Mouse (Mus musculus): ENCODE data around the gene Tmem56.

DNA sequence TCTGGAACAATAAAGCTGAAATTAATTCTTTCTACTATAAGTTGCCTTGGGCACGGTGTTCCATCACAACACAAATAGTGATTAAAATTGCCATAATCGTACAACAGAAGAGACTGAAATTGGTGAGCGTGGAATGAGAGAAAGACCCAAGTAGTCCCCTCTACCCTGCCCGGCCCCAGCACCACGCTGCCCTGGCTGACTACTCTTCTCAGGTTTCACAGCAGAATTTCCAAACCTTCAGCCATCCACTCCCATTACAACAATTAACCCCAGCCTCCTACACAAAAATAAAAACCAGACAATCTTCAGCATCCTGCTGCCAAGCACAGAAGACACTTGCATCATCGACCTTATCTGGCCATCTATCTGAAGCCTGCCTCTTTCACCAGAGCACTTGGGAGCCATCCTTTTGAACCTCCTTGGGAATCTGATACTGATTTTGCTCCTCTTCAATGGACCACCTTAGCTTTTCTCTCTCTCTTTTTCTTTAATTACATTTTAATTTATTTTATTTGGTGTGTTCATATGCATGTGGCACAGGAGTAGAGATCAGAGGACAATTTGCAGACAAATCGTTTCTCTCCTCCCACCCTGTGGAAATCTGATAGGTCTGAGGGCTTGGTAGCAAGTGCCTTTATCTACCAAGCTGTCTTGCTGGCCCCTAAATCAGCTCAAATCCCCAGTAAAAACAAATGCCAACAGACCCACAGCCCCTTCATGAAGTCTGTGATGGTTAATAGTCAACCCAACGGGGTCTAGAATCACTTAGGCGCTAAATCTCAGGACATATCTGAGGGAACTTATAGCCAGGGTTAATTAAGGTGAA, 40.6 kb downstream of the Tmem56 start:
- TF ChIP-seq TAL1 (IDR thresholded peaks at IDR 0.05; ENCODE audit: low read length) = no peak
- TF ChIP-seq GATA1 (IDR thresholded peaks at IDR 0.05; ENCODE audit: low read length) = no peak
